Mouse (Mus musculus): ENCODE results near the gene Pm20d1.

Pm20d1 gene

GRCm38 (mm10) chr1:131795171-131795570 is 2.0 kb upstream of the Pm20d1 start:
- 85% methylated on average over 3 of the region's 3 CpGs for WGBS

DNA sequence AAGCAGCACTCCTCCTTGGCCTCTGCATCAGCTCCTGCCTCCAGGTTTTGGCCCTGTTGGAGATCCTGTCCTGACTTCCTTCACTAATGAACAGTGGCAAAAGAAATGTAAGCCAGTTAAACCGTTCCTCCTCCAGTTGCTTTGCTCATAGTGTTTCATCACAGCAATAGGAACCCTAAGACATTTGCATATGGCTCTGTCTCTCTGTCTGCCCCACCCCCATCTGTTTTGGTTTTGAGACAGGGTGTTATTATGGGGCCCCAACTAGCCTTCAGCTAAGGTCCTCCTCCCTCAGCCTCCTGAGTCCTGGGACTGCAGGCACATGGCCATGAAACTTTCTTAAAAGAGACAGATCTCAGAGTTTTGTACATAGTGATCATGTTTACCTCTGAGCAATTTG is 2.8 kb downstream of the Pm20d1 start:
- WGBS: 64% methylated on average over 1 of the region's 1 CpGs

DNA sequence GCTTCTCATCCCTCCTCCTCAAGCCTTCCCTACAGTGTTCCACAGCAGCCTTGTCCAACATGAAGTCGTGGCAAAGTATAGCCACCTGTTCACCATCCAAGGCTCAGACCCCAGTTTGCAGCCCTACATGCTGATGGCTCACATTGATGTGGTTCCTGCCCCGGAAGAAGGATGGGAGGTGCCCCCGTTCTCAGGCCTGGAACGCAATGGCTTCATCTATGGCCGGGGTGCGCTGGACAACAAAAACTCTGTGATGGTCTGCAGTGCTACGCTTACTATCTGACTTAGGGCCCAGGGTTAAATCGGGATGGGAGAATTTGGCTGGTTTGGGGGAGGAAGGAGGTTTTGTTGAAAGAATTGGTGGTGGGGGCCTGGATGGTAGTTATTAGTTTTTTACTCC is 3.9 kb downstream of the Pm20d1 start:
- WGBS: 96% methylated on average over 8 of the region's 8 CpGs

GRCm38 (mm10) chr1:131802652-131803051 is 5.5 kb downstream of the Pm20d1 start:
- WGBS: 84% methylated on average over 5 of the region's 5 CpGs

DNA sequence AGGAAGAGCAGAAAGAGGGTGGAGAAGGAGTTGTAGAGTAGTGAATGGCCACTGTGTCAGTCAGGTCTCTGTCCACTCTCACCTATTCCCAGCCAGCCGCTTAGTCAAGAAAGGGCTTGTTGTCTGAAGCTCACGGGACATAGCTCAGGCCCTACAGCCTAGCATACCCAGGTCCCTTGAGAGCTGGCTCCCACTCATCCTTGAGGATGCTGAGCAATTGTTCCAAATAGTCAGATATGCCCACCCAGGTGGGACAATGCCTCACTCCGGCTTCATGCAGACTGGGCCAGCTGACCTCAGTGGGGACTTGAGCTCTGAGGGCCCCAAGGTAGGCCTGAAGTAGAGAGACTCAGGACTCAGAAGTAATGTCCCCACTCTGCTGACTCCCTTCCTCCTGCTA is 7.0 kb downstream of the Pm20d1 start:
- 100% methylated on average over 3 of the region's 3 CpGs for WGBS

DNA sequence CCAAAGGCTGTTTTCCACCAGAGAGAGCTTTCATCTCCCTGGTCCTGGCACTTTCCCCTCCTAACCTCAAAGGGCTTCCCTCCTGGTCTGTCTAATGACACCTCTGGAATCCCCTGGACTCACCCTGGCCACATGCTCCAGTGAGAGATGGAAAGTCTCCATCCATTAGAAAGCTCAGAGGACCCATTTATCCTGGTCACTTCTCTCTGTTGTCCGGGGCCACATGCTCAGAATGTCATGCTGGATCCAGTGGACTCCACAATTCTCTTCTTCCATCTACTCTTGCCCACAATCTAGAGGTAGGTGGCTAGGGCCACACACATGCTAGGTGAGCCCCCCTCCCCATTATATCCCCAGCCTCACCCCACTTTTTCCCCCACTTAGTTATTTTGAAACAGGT is 11.8 kb downstream of the Pm20d1 start:
- 96% methylated on average over 1 of the region's 1 CpGs for WGBS

DNA sequence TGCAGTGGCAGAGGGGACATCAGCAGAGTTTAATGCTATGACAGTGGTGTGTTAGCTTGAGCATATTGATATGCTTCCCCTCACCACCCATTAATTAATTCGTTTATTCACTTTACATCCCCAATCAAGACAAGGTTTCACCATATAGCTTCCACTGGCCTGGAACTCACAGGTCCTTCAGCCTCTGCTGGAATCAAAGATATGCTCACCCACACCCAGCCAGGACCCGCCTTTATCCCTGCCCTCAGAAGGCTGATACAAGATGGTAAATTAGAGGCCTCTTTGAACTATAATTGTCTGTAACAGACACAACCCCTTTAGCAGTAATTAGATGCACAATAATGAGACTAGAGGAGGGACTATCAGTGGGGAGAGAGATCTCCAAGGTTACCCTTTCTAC is 12.5 kb downstream of the Pm20d1 start:
- 82% methylated on average over 2 of the region's 2 CpGs for WGBS

- 74% methylated on average over 1 of the region's 1 CpGs for WGBS
Measured at GRCm38 (mm10) chr1:131811393-131811792, 14.2 kb downstream of the Pm20d1 start.

GRCm38 (mm10) chr1:131812006-131812405 is 14.8 kb downstream of the Pm20d1 start:
- WGBS: 79% methylated on average over 9 of the region's 9 CpGs

DNA sequence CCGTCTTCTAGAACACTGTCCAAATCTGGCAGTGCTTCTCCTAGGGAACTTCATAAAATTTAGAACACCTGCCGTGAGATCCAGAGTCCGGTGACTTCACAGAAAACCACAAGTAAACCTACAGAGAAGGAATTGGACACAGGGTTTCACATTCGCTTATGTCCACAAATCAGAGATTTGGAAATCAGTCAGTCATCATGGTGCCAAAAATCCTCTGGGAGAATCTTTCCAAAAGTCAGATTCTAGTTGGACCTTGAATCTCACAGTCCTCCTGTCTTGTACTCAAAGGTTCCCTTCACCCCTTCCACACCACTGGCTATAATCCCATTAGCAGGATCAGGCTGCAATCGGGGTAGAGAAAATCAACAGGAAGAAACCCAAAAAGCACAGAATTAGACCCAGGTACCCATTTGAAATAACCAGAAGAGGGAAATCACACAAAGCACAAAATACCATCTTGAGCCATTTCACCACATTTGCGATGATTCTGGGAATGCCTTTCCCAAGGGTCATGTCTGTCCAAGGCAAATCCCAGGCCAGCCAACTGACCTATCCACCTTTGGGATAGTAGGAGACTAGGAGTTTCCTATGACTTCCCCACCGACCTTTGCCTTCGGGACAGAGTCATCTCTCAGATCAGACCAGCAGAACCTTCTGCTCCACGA is 15.6 kb downstream of the Pm20d1 start:
- 91% methylated on average over 9 of the region's 9 CpGs for WGBS

DNA sequence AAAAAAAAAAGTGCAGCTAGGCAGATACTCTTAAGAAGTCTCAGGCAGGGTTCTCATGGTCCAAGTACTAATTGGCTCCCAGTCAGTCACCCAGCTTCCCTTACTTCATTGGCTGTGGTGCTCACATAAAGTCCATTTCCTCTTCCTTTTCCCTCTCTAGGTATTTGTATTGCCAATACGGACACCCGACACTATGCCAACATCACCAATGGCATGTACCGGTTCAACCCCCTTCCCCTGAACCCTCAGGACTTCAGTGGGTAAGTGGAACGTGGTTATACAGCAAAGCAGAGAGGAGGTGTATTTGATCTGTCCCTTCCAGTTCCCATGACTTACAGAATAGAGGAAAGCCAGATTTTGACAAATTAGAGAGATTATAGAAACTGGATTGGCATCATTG is 16.6 kb downstream of the Pm20d1 start:
- WGBS: 93% methylated on average over 4 of the region's 4 CpGs

DNA sequence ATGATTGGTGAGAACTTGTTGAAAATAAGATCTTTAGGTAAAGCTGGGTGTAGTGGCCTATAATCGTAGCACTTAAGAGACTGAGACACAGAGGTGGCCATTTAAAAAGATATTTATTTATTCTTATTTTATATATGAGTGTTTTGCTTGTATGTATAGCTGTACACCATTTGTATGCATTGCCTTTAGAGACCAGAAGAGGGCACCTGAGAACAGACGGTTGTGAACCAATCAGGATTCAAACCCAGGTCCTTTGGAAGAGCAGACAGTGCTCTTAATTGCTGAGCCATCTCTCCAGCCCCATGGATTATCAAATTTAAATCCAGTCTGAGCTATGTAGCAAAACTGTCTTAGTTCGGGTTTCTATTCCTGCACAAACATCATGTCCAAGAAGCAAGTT is 17.0 kb downstream of the Pm20d1 start:
- WGBS: 87% methylated on average over 3 of the region's 3 CpGs

GRCm38 (mm10) chr1:131816886-131817285 is 19.7 kb downstream of the Pm20d1 start:
- WGBS: 72% methylated on average over 6 of the region's 6 CpGs

GRCm38 (mm10) chr1:131820353-131820752 is 23.2 kb downstream of the Pm20d1 start:
- 53% methylated on average over 9 of the region's 9 CpGs for WGBS

DNA sequence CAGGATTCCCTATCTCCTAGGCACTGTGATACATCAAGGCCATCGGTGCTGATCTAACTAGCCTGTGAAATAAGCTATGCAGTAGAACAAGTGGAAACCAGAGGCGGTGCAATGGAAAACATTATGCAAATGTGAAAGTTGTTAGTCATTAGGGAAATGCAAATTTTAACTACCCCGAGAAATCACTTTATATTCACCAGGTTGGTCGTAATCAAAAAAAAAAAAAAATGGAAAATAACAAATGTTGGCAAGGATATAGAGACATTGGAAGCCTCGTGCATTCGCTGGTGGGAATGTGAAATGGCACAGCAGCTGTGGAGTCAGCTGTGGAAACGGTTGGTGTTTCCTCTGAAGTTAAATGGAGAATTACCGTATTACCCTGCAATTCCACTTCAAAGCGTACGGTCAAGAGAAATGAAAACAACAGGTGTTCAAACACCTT is 23.7 kb downstream of the Pm20d1 start:
- WGBS: 32% methylated on average over 10 of the region's 10 CpGs

- WGBS: 71% methylated on average over 8 of the region's 8 CpGs
Measured at GRCm38 (mm10) chr1:131822292-131822691, 25.1 kb downstream of the Pm20d1 start.

GRCm38 (mm10) chr1:131822856-131823492 is 25.8 kb downstream of the Pm20d1 start:
- WGBS: 81% methylated on average over 1 of the region's 1 CpGs

DNA sequence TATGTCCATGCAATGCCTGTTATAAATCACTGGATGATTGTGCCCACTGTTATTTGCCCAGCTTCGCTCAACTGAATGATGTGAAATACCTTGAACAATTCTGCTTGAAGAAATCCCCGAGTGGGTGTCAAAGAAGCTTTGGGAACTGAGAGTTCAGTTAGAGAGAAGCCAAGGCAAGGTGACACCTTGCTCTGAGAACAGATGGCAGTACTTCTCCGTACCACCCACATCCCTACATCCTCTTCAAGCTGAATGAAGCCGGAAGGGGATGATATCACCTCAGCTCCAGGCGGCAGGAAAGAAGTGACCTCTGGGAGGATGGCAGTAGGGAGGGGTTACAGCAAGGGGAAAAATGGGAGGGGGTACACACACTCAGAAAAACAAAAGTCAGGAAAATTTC is 26.4 kb downstream of the Pm20d1 start:
- 43% methylated on average over 5 of the region's 5 CpGs for WGBS

GRCm38 (mm10) chr1:131824528-131825181 is 27.5 kb downstream of the Pm20d1 start:
- WGBS: 94% methylated on average over 11 of the region's 11 CpGs

- 7% methylated on average over 25 of the region's 25 CpGs for WGBS
Measured at GRCm38 (mm10) chr1:131827207-131827786, 30.1 kb downstream of the Pm20d1 start, which contains the start of gene Slc41a1. TSS of gene Slc41a1 (plus strand) at chr1:131827493.

GRCm38 (mm10) chr1:131827787-131828258 is 30.6 kb downstream of the Pm20d1 start:
- under 1% methylated on average over 36 of the region's 36 CpGs for WGBS

Data from cerebral cortex, adult 2 months (tissue).